Mouse (Mus musculus): ENCODE data around the gene Ccsap. TPM values are rescaled to one million over a fixed set of nuclear protein-coding genes. Genes with fewer than 3 reads are reported as not detected.

Ccsap gene
- total RNA-seq, 2 experiments from 2014 or later, result 3.5 to 4.8 TPM

- no peak for DNase-seq
Observed at GRCm38 (mm10) chr8:123805209-123805717, 54.7 kb downstream of the Ccsap start.

GRCm38 (mm10) chr8:123804586-123804985, 55.4 kb downstream of the Ccsap start:
- no peak for DNase-seq

GRCm38 (mm10) chr8:123803639-123804038, 56.4 kb downstream of the Ccsap start:
- DNase-seq, result no peak

GRCm38 (mm10) chr8:123801538-123801937, 58.5 kb downstream of the Ccsap start:
- no peak for DNase-seq

- DNase-seq, result no peak
Observed at GRCm38 (mm10) chr8:123800867-123801266, 59.1 kb downstream of the Ccsap start.

GRCm38 (mm10) chr8:123799885-123800284, 60.1 kb downstream of the Ccsap start:
- no peak for DNase-seq

GRCm38 (mm10) chr8:123799434-123799833, 60.6 kb downstream of the Ccsap start:
- DNase-seq, result no peak

- DNase-seq, result no peak
Observed at GRCm38 (mm10) chr8:123797928-123798327, 62.1 kb downstream of the Ccsap start.

- peak; percentile 64 for DNase-seq
Observed at GRCm38 (mm10) chr8:123796758-123797157, 63.3 kb downstream of the Ccsap start.

GRCm38 (mm10) chr8:123794766-123795165, 65.2 kb downstream of the Ccsap start:
- no peak for DNase-seq

GRCm38 (mm10) chr8:123793900-123794299, 66.1 kb downstream of the Ccsap start:
- peak; percentile 29 for DNase-seq

- no peak for DNase-seq
Observed at GRCm38 (mm10) chr8:123791845-123792225, 68.2 kb downstream of the Ccsap start.

GRCm38 (mm10) chr8:123791101-123791844, 68.7 kb downstream of the Ccsap start:
- DNase-seq, result no peak

Other genes with a start within 250 kb of the Ccsap start
- 10 to 100 TPM; 42.8 to 48.5 TPM for gene Rhou, start 206.3 kb downstream of the Ccsap start, total RNA-seq (2021)
- gene Rab4a, start 54.2 kb downstream of the Ccsap start, total RNA-seq (2021), result 10 to 100 TPM; 19.6 to 21.3 TPM
- 1,000 to 10,000 TPM in 1 of 2 experiments, 100 to 1,000 TPM in 1; 919 to 3,617 TPM for gene Acta1, start 34.5 kb upstream of the Ccsap start, total RNA-seq (2021)
- 10 to 100 TPM; 19.7 to 24.6 TPM for gene Nup133, start 89.1 kb upstream of the Ccsap start, total RNA-seq (2021)
- 10 to 100 TPM; 18.9 to 25.4 TPM for gene Abcb10, start 122.9 kb upstream of the Ccsap start, total RNA-seq (2021)
- gene Taf5l, start 161.2 kb upstream of the Ccsap start, total RNA-seq (2021), result 10 to 100 TPM; 26.5 to 26.8 TPM
- 10 to 100 TPM; 10.5 to 12.3 TPM for gene Urb2, start 161.3 kb upstream of the Ccsap start, total RNA-seq (2021)